Mouse (Mus musculus): ENCODE measurements around the gene Stpg2.

GRCm38 (mm10) chr3:139663712-139664245 lies 458.3 kb downstream of the Stpg2 start:
- TF ChIP-seq CTCF (IDR thresholded peaks at IDR 0.05; ENCODE audit: low read depth) (no peak), EP300 (IDR thresholded peaks at IDR 0.05; ENCODE audit: low read depth) (no peak)
